Mouse (Mus musculus) CH12.LX (cell line): ENCODE data around the gene Abt1. TPM values are rescaled to one million over a fixed set of nuclear protein-coding genes. Genes with fewer than 3 reads are reported as not detected.

Experiments used
- DNase-seq: peaks from one replicate; pipeline ENCODE4 v3.0.0-alpha.2; 2013; ENCODE audit errors: extremely low read depth
- H3K27ac ChIP-seq: 2 replicates; pipeline ENCODE4 v1.5.1; 2012; ENCODE audit warnings: low read depth, mild to moderate bottlenecking, control low read depth, moderate library complexity; ENCODE audit not compliant: insufficient read depth
- H3K27me3 ChIP-seq: replicated peaks from 2 replicates; pipeline ENCODE3; 2012; ENCODE audit warnings: inconsistent platforms
- H3K36me3 ChIP-seq, 2 experiments: replicated peaks in 1 of 2; 2 replicates each; pipeline versions ENCODE3 to v1.6.1; 2012; ENCODE audit warnings: inconsistent platforms in 1 of 2, low read length in 1 of 2, mild to moderate bottlenecking in 1 of 2, mixed read lengths in 1 of 2, moderate library complexity in 1 of 2; ENCODE audit not compliant: control insufficient read depth in 1 of 2, insufficient read depth in 1 of 2
- H3K4me1 ChIP-seq, 2 experiments: 2 replicates each; pipeline ENCODE4 v1.6.1; 2012; ENCODE audit warnings: inconsistent platforms in 1 of 2, moderate library complexity in 1 of 2; ENCODE audit not compliant: insufficient read depth in 2 of 2, control insufficient read depth in 1 of 2
- H3K4me2 ChIP-seq: 2 replicates; pipeline ENCODE4 v1.6.1; 2012; ENCODE audit warnings: low read depth, mild to moderate bottlenecking, control low read depth; ENCODE audit not compliant: poor library complexity, insufficient read depth, severe bottlenecking
- H3K4me3 ChIP-seq, 3 experiments: fragments of 150-350 bp in 1 of 3; sonication (generic) in 1 of 3; replicated peaks in 1 of 3; 2 replicates each; pipeline versions ENCODE3 to v1.5.1; 2011 to 2012; ENCODE audit warnings: low read depth in 2 of 3, low read length in 2 of 3, mild to moderate bottlenecking in 2 of 3, moderate library complexity in 2 of 3, control low read depth in 1 of 3, improper control_type of control experiment in 1 of 3, inconsistent platforms in 1 of 3, mixed read lengths in 1 of 3; ENCODE audit not compliant: poor library complexity in 1 of 3
- H3K79me2 ChIP-seq: replicated peaks from 2 replicates; pipeline ENCODE4 v1.6.1; 2012; ENCODE audit warnings: mild to moderate bottlenecking, moderate library complexity; ENCODE audit not compliant: control insufficient read depth, poor library complexity, insufficient read depth, severe bottlenecking; ENCODE audit errors: extremely low read depth
- H3K9ac ChIP-seq: 2 replicates; pipeline ENCODE4 v1.6.1; 2012; ENCODE audit warnings: low read depth, mild to moderate bottlenecking, control low read depth, moderate library complexity; ENCODE audit not compliant: insufficient read depth
- H3K9me3 ChIP-seq: replicated peaks from 2 replicates; pipeline ENCODE3; 2012; ENCODE audit warnings: low read length, inconsistent platforms, mixed read lengths
- BHLHE40 ChIP-seq: IDR thresholded peaks from 2 replicates; pipeline ENCODE4 v1.6.1; 2011; ENCODE audit warnings: mild to moderate bottlenecking, low read depth, low read length, improper control_type of control experiment
- CHD2 ChIP-seq: IDR thresholded peaks from 2 replicates; pipeline ENCODE4 v1.6.1; 2011; ENCODE audit warnings: low read length, improper control_type of control experiment
- CTCF ChIP-seq, 2 experiments: IDR thresholded peaks in 1 of 2; conservative IDR thresholded peaks in 1 of 2; 2 replicates each; pipeline ENCODE4 v1.5.1; 2011 to 2012; ENCODE audit warnings: low read depth in 2 of 2, low read length in 2 of 2, improper control_type of control experiment in 1 of 2, inconsistent platforms in 1 of 2, mild to moderate bottlenecking in 1 of 2, moderate library complexity in 1 of 2
- ELF1 ChIP-seq: IDR thresholded peaks from 2 replicates; pipeline ENCODE4 v1.6.1; 2014; ENCODE audit warnings: low read depth, mild to moderate bottlenecking, inconsistent platforms, low read length, improper control_type of control experiment
- JUN ChIP-seq: IDR thresholded peaks from 2 replicates; pipeline ENCODE4 v1.6.1; 2011; ENCODE audit warnings: low read depth, mild to moderate bottlenecking, low read length, improper control_type of control experiment, moderate library complexity; ENCODE audit not compliant: insufficient read depth
- JUND ChIP-seq: conservative IDR thresholded peaks from 2 replicates; pipeline ENCODE4 v1.6.1; 2011; ENCODE audit warnings: low read depth, low read length, improper control_type of control experiment
- MAX ChIP-seq: IDR thresholded peaks from 2 replicates; pipeline ENCODE4 v1.6.1; 2011; ENCODE audit warnings: low read length, improper control_type of control experiment
- NELFE ChIP-seq: IDR thresholded peaks from 2 replicates; pipeline ENCODE4 v1.6.1; 2011; ENCODE audit warnings: low read depth, low read length, improper control_type of control experiment
- NRF1 ChIP-seq: IDR thresholded peaks from 2 replicates; pipeline ENCODE4 v1.6.1; 2014; ENCODE audit warnings: low read depth, mild to moderate bottlenecking, inconsistent platforms, low read length, improper control_type of control experiment, moderate library complexity
- PAX5 ChIP-seq: IDR thresholded peaks from 2 replicates; pipeline ENCODE4 v1.6.1; 2012; ENCODE audit warnings: low read length, inconsistent platforms, mixed read lengths
- POLR2AphosphoS2 ChIP-seq: IDR thresholded peaks from 2 replicates; pipeline ENCODE4 v1.6.1; 2011; ENCODE audit warnings: low read depth, low read length, improper control_type of control experiment
- RAD21 ChIP-seq: IDR thresholded peaks from 2 replicates; pipeline ENCODE4 v1.6.1; 2011; ENCODE audit warnings: low read depth, mild to moderate bottlenecking, low read length, improper control_type of control experiment, moderate library complexity
- TBP ChIP-seq: conservative IDR thresholded peaks from 2 replicates; pipeline ENCODE4 v1.6.1; 2011; ENCODE audit warnings: low read depth, low read length, improper control_type of control experiment
- UBTF ChIP-seq: IDR thresholded peaks from 2 replicates; pipeline ENCODE4 v1.6.1; 2012; ENCODE audit warnings: low read depth, mild to moderate bottlenecking, inconsistent platforms, low read length, improper control_type of control experiment, moderate library complexity
- USF1 ChIP-seq: IDR thresholded peaks from 2 replicates; pipeline ENCODE4 v1.6.1; 2014; ENCODE audit warnings: low read depth, mild to moderate bottlenecking, inconsistent platforms, low read length, improper control_type of control experiment
- USF2 ChIP-seq: conservative IDR thresholded peaks from 2 replicates; pipeline ENCODE4 v1.6.1; 2011; ENCODE audit warnings: low read depth, low read length, improper control_type of control experiment
- ZKSCAN1 ChIP-seq: IDR thresholded peaks from 2 replicates; pipeline ENCODE4 v1.6.1; 2012; ENCODE audit warnings: low read depth, inconsistent platforms, low read length, improper control_type of control experiment, borderline replicate concordance
- ZNF384 ChIP-seq: IDR thresholded peaks from 2 replicates; pipeline ENCODE4 v1.6.1; 2012; ENCODE audit warnings: low read depth, low read length, improper control_type of control experiment, inconsistent platforms
- dilution Hi-C: fragments of 300-500 bp; cut with MboI; formaldehyde crosslinking; loops from 2 replicates; pipeline ENCODE4 v1.14.3; 2020; ENCODE audit warnings: low sequenced_read_pairs; ENCODE audit not compliant: extremely low pct_unique_long_range_greater_than_20kb, extremely low pct_ligation_motif_present
- in situ Hi-C: fragments of 300-500 bp; cut with MboI; formaldehyde crosslinking; loops from 3 replicates; pipeline ENCODE4 v1.14.3; 2019; ENCODE audit warnings: low sequenced_read_pairs, low pct_ligation_motif_present, low pct_unique_long_range_greater_than_20kb, mixed read lengths
- polyA plus RNA-seq: library from polyadenylated mRNA; unstranded; fragments of >175 nt; gene quantifications from 2 replicates; pipeline ENCODE4 v1.2.1, GENCODE M21; 2012; ENCODE audit warnings: low read depth; ENCODE audit not compliant: insufficient read length
- total RNA-seq, 2 experiments: library from RNA; depleted of rRNA; stranded (reverse); fragments of 300-350 nt in 1 of 2; fragments of >200 nt in 1 of 2; gene quantifications; 2 replicates each; pipeline ENCODE4 v1.2.3; 2012 to 2014

The Abt1 gene
- total and polyA plus RNA-seq, 3 experiments: 10.1 to 15.4 (median 11.7) TPM

DNA sequence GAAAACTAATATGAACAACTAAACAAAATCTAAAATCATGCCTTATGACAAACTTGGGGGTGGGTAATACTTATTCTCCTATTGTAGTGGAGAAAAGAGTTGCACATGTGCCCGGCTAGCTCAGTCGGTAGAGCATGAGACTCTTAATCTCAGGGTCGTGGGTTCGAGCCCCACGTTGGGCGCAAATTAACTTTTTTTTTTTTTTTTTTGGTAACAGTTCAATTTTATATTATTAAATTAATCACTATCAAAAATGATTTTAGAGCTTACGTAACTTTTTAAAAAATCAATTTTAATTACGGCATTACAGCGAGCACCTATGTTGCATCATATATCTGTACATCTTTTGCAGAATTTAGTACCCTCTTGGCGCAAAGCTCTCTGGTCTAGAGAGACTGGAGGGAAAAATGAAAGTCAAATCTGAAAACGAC lies 12.6 kb upstream of the Abt1 start:
- Histone ChIP-seq H3K4me1 (peaks cover 6 to 10% of the 10 kb centered on the region in 2 experiments; a peak in 3 of 4 replicates), H3K27ac (no peak overlapping the region), H3K79me2 (no peaks in the 10 kb centered on the region), H3K27me3 (no peaks in the 10 kb centered on the region), H3K4me3 (peak overlapping the region; percentile 32 to 59 (median 46)), H3K9me3 (no peaks in the 10 kb centered on the region), H3K36me3 (no peaks in the 10 kb centered on the region), H3K4me2 (peak overlapping the region; percentile 44; the same call in 1 of the 2 replicates), H3K9ac (no peak overlapping the region)
- in situ Hi-C loops (loop anchor here (25.0 kb wide), 2 partner anchors 1499 to 1574 kb away; partner anchors contain the start of gene Zfp184), dilution Hi-C loops (no loop called here)
- TF ChIP-seq JUN: no peak
- TF ChIP-seq CTCF (conservative IDR thresholded peaks at IDR 0.05 in 1 of 2, IDR thresholded peaks at IDR 0.05 in 1 of 2; ENCODE audit: low read depth in 2 of 2, low read length in 2 of 2): no peak
- TF ChIP-seq USF1: no peak
- no peak for TF ChIP-seq BHLHE40
- TF ChIP-seq NRF1: no peak
- peak; percentile 100 for TF ChIP-seq TBP
- peak; percentile 70 for DNase-seq

DNA sequence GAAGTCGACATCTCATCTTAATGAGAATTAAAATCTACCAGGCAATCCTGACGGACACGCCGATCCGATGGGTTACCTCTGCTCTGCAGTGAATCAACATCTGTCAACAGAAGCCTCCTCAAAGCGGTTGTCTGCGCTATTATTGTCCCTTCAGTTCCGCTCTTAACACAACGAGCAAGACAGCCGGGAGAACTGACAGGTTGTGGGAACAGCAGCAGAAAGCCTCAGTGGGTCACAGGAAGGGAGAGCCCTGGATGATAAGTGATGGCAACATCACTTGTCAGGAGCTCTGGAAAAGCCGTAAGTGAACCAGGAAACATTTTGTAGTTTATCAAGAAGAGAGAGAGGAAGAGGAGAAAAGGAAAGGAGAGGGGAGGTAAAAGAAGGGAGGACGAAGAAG lies 12.0 kb upstream of the Abt1 start:
- H3K36me3 ChIP-seq: no peaks in the 10 kb centered on the region
- peak; percentile 73 for DNase-seq
- H3K4me2 ChIP-seq: peak overlapping the region; percentile 100
- H3K27ac ChIP-seq: peak overlapping the region; percentile 80
- peaks cover 6 to 10% of the 10 kb centered on the region in 2 experiments; a peak in 3 of 4 replicates for H3K4me1 ChIP-seq
- H3K9me3 ChIP-seq: no peaks in the 10 kb centered on the region
- no peaks in the 10 kb centered on the region for H3K27me3 ChIP-seq
- dilution Hi-C loops (no loop called here), in situ Hi-C loops (loop anchor here (25.0 kb wide), 2 partner anchors 1498 to 1573 kb away; partner anchors contain the start of gene Zfp184)
- no peaks in the 10 kb centered on the region for H3K79me2 ChIP-seq
- TF ChIP-seq UBTF (0 out of 2 replicates have a peak, but pooled peaks have one; percentile 54), TBP (no peak), ZNF384 (no peak), ELF1 (no peak)
- peak overlapping the region; percentile 46 to 69 (median 59) for H3K4me3 ChIP-seq
- peak overlapping the region; percentile 97 for H3K9ac ChIP-seq

DNA sequence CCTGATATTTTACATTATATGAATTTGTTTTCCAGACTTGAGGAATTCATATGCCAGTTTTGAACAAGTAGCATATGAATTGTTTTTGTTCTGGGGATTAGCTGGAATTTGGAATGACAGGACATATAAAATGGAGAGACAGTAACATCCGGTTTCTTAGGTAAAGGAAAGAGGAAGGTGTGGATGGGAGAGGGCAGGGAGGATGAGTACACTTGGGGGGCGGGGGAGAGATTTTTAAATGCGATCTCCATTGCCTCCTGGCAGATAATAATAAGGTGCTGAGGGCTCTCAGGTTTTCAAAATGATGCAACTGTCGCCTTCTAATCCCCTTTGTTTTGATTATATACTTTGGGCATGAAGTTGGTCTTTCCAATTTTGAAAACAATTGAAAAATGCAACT lies 11.6 kb upstream of the Abt1 start:
- H3K36me3 ChIP-seq: no peaks in the 10 kb centered on the region

More for the DNA sequence above, 11.6 kb upstream of the Abt1 start:
- peak; percentile 49 for DNase-seq
- Histone ChIP-seq H3K79me2 (no peaks in the 10 kb centered on the region), H3K9me3 (no peaks in the 10 kb centered on the region), H3K9ac (peak overlapping the region; percentile 97), H3K4me1 (peaks cover 6 to 10% of the 10 kb centered on the region in 2 experiments; a peak in 3 of 4 replicates), H3K27ac (peak overlapping the region; percentile 80), H3K4me3 (peak overlapping the region; percentile 46 to 69 (median 59)), H3K27me3 (no peaks in the 10 kb centered on the region), H3K4me2 (peak overlapping the region; percentile 100)
- dilution Hi-C loops (no loop called here), in situ Hi-C loops (loop anchor here (25.0 kb wide), 2 partner anchors 1498 to 1573 kb away; partner anchors contain the start of gene Zfp184)
- TF ChIP-seq RAD21 (no peak), ZKSCAN1 (no peak), USF2 (no peak), NELFE (no peak), CHD2 (no peak), CTCF (conservative IDR thresholded peaks at IDR 0.05 in 1 of 2, IDR thresholded peaks at IDR 0.05 in 1 of 2; ENCODE audit: low read depth in 2 of 2, low read length in 2 of 2) (no peak), PAX5 (no peak), JUND (no peak), MAX (no peak), POLR2AphosphoS2 (no peak)
